Mouse (Mus musculus): Measurements from ENCODE around the gene Col5a2.
"Not testable (repeated sequence)": the region's sequence is repeated elsewhere in the genome, so short reads cannot be mapped to it uniquely, and the experiment has no call there.

Col5a2 gene

DNA sequence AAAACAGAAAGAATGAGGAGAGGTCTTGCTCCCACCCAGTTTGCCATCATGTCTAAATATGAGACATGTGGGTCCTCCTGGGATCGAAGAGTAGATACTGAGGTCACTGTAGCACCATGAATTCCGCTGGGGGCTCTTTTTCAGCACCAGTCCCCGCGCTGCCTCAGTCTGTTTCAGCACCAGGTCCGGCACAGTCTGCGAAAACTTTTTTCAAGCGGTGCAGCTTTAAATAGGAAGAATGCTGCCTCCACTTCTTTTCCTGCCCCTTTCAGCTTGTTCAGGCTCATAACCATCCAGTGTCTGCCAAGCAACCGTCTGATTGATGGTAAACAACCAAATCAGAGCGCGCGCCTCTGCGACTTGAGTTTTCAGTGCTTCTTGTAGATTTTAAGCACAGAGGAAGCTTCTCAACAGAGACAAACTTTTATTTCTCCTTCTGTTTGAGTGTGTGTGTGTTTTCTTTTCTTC, at the start of gene Col5a2:
Gene Col5a2, minus strand, starts transcription at position 418 of the 468 bp plus-strand sequence.
- DNase-seq (ENCODE audit: extremely low spot score, low read depth, low spot score), result no peak

DNA sequence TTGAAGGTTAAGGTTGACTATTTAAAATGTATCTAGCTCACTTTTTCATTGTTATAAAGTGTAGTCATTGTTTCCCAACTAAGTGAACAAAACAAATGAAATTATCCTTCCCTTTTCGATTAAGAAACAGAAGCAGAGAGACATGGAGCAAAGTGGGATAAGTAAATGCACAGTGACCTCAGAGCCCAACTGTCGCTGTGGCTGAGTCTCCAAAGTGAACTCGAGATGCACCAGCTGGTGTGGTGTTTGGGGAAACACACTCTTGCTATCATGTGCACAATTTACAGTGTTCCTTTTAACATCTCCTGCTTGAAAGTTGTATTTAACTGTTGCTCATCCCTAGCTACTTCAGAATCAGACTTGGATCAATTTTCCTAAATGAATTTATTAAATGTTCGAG, 47.4 kb upstream of the Col5a2 start:
- DNase-seq (ENCODE audit: extremely low spot score, low read depth, low spot score), result no peak

DNA sequence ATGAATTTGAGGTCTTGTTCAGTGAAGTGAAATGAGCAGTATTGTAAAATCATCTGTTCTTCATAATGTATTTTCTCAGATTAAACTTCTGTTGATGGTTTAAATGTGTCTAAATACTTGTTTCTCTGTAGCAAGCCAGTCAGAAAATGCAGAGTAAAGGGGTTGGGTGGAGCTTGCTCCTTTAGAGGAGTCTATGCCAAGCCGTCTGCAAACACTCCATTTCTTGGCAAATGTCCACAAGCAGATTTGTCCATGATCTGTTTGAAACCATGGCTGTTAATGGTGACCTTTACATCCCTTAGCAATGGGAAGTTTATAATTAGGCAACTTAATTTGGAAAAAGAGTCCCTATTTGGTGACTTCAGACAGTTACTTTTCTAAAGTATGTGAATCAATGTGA, 38.8 kb upstream of the Col5a2 start:
- DNase-seq (ENCODE audit: extremely low spot score, low read depth, low spot score), result no peak

DNA sequence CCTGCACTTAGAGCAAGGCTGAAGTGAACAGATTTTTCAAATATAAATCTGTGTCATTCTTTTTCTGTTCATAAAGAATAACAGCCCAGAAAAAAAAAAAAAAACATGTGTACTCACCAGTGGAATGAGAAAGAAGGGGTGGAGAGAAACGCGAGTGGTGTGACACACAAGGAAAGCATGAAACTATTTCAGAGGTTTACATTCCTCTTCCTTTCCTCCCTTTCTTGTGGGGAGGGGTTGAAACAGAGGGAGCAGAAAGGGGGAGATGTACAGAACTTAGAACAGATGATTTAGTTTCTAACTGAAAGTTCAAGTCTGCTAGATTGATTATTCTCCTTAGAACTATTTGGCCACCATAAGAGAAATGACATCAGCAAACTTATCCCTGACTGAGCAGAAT, 38.1 kb upstream of the Col5a2 start:
- DNase-seq (ENCODE audit: extremely low spot score, low read depth, low spot score), result no peak

DNA sequence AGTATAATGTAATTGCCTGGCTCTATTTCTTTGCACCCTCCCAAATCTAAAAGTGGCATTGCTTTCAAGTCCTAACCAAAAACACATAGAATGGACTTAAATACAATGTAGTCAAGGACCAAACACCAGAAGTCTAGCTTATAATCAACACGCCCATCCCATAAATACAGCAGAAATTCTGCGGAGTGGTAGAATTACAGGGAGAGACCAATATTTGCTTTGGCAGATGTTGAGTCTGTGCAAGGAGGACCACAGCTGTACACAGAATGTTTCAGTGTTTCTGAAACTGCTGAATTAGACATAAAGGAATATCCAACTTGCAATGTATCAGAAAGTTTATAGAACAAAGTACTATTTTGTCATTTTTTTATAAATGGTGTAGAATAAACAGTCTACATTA, 28.4 kb upstream of the Col5a2 start:
- no peak for DNase-seq (ENCODE audit: extremely low spot score, low read depth, low spot score)

DNA sequence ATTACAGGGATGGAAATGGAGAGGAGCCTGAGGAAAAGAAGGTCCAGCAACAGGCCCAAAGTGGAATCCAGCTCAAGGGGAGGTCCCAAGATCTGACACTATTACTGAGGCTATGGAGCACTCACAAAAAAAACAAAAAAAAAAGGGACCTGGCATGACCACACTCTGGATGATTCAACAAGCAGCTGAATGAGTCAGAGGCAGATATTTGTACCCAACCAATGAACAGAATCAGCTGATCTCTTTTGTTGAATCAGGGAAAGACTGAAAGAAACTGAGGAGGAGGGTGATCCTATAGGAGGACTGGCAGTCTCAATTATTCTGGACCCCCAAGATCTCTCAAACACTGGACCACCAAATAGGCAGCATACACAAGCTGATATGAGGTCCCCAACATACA, 24.4 kb upstream of the Col5a2 start:
- not testable (repeated sequence) for DNase-seq (ENCODE audit: extremely low spot score, low read depth, low spot score)

DNA sequence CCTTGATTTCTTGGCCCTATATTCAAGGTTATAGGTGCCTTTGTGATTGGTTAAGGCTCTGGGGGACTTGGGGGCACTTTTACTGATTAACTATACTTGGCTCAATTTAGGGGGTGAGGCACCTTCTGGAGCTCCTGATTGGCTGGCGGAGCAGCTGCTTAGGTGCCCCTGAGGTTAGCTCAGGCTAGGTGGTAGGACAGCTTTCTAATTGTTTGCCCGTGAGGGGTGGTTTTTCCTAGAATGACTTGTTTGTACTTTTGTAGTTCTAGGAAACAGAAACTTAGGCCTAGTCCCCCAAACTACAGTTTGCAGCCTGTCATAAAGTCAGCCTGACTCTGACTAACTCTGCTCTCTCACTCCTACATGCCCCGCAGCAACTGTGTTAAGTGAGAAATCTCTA, 20.5 kb upstream of the Col5a2 start:
- DNase-seq (ENCODE audit: extremely low spot score, low read depth, low spot score), result no peak

DNA sequence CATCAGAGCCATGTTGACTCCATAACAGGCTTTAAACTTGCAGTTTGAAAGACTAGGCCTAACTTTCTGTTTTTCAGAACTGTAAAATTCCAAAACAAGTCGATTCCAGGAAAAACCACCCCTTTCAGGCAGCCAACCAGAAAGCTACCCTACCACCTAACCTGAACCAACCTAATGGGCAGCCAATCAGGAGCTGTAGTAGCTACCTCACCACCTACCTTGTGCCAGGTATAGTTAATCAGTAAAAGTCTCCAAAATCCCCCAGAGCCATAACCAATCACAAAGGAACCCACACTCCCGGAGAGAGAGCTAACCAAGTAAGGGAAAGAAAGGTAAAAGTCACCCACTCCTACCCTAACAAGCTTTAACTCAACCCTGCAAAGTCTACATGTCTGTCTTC, 18.4 kb upstream of the Col5a2 start:
- DNase-seq (ENCODE audit: extremely low spot score, low read depth, low spot score), result no peak

DNA sequence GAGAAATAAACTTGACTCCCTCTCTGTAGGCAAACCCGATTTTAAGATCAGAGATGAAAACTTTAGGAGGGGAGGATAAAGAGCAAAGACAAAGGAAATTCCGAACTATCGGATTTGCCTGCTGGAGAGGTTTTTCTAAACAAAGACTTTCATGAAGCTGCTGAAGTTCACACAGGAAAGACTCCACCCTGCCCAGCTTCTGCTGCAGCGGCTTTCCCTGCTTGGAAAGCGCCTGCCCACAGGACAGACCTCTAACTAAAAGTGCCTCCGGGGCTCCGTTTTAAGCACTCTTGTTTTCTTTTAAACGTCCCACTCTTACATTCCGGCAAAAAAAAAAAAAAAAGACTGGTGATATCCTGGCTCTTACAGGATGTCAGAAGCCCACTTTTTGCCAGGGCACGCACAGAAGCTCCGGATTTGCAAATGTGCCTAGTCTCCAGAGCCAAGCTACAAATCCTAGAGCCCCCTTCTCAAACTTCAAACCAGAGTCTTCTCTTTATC, 791 bp downstream of the Col5a2 start:
- DNase-seq (ENCODE audit: extremely low spot score, low read depth, low spot score), result peak; percentile 57

DNA sequence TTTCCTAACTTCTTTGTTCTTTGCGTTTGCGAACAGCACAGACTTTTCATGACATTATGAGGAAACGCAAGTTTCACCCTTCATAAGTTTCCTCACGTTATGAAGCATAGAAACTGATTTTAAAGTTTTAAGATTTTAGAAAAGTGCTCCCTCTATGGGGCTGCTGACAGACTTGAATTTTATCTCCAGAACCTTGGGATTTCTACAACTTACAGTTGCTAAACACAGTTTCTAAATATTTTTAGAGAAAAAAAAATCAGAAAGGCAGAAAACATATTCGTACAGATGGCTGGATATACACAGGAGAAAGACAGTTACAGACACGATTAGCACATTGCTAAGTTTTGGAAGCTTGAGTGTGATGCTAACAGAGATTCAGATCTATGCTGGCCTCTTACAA, 1.6 kb downstream of the Col5a2 start:
- no peak for DNase-seq (ENCODE audit: extremely low spot score, low read depth, low spot score)

DNA sequence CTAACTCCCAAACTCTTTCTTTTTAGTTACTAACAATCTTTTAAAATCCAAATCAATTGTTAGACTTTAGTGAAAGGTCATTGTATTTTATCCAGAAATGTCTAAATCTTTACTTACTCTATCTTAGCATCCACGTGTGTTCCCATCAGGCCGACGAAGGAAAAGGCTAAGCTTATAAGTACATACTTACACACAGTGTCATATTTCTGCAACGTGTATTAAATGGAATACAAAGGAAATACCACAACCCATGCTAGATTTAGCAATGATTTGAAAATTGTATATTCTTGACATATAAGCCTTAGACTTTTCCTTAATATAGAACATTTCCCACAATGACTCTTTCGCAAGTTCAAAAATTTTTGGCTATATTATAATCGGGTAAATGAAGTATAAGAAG, 2.6 kb downstream of the Col5a2 start:
- DNase-seq (ENCODE audit: extremely low spot score, low read depth, low spot score), result no peak

DNA sequence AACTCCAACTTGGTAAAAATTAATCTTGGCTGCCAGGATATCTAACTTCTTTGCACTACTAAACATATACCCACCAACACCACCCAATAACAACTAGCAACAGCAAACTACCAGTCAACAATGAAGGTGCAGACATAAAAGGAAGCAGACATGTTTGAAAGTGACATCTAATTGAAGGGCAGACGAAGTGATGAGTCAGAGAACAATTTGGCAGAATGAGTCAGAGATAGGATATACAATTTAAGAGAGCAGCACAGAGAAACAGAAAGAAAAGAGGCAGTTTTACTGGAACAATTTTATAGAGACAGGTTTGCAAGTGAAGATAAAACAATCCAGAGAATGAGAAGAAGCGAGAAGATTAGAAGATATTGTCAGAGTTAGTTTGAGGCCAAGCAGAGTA, 8.1 kb downstream of the Col5a2 start:
- DNase-seq (ENCODE audit: extremely low spot score, low read depth, low spot score), result no peak

DNA sequence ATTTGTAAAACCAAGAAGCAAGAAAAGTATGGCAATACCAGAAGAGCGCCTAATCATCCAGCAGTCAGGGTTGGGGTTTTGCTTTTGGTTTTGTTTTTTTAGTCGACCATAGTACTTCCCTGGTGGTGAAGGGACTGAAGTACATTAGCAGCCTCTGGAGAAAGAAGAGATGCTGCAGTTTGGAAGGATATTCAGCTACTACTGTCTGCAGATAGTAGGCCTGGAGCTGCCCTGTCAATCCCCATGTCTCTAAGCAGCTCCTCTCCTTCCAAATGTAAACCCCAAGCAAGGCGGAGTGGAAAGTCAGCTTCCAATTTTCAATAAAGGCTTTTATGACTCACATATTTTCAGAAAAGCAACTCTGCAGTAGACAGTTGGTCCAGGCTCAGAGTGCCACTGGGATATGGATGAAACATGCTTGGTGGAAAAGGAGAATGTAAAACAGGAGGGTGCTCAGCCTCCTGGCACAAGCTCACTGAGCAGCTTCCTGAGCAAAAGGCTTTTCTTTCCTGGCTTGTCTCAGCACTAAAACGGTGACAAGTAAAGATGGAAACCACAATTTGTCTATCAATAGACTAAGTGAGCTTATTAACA, 10.9 kb downstream of the Col5a2 start:
- no peak for DNase-seq (ENCODE audit: extremely low spot score, low read depth, low spot score)

DNA sequence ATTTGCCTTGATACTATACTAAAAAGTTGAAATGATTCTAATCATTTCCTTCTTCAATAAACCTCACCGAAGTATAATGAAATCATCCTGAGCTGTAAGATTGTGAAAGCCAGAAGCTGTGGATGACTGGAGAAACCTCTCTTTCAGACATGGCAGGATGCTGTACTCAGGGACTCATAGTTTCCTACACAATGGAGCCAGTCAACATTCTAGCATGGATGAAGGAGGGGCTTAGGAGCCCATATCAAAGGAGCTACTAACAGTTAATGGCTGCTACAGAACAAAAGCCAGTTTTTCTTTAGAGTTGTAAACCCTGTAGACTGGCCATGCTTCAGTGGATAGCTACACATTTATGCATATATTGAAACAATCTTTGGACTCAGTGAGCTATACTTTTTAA, 12.6 kb downstream of the Col5a2 start:
- no peak for DNase-seq (ENCODE audit: extremely low spot score, low read depth, low spot score)

DNA sequence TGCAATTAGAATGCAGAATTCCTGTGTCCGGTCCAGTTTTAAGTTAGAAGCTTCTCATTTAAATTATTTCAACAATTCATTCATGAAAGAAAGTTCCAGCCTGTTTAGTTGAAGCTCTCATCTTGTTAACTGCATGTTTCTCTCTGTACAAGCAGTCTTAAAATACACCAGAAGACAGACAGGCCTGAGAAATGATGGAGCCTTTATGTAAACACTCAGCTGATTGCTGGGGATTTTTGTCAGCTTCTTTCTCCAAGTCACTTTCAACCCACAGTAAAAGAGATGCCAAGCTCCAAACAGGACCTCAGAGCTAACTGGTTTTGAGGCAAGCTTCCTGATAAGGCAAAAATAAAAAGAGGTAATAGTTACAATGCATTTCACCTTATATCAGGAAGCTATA, 14.8 kb downstream of the Col5a2 start:
- no peak for DNase-seq (ENCODE audit: extremely low spot score, low read depth, low spot score)

DNA sequence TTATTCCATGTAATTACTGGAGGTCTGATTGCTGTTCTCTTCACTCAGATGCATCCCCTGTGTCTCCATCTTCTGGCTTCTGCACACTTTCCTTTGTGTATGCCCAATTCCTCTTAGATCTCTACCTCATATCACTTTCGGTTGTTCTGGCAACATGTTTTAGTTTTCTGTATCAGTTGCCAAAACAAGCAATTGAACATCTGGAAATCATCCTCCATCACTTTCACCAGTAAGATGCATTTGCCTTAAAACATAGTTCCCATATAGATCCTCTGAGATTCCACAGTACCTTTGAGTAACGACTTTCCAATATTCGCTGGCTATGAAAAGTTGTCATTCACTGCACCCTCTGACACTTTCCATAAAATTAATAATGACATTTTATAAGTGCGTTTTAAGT, 20.1 kb downstream of the Col5a2 start:
- no peak for DNase-seq (ENCODE audit: extremely low spot score, low read depth, low spot score)

DNA sequence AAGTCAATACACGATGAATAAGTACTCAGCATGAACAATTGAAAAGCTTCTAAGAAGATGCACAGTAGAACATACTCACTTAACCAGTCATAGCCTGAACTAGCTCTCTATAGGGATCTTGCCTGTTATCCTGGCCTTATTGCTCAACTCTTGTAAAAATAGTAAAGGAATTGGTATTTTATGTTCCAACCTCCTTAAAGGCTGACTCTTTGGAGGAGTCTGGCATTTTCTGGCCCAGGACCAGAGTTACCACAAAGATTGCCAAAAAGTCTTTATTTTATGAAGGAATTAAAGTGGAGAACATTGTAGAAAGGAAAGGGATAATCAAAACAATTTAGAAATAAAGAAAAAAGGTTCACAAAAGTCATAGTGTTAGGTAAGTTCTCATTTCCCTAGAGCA, 21.2 kb downstream of the Col5a2 start:
- no peak for DNase-seq (ENCODE audit: extremely low spot score, low read depth, low spot score)

DNA sequence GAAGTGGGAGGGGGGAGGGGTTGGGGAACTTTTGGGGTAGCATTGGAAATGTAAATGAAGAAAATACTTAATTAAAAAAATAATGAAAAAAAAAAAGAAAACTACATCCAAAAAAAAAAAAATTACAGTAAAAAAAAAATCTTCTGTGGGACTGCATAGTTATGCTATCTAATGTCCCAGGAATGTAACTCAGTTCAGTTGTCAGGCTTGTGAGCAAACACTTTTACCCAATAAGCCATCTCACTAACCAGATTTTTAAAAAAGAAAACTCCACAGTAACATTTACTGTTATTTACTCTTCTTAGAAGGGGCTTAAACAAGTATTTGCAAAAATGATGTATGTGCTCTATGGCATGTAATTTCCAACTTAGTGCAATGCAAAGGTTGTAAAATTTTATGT, 24.0 kb downstream of the Col5a2 start:
- no peak for DNase-seq (ENCODE audit: extremely low spot score, low read depth, low spot score)

DNA sequence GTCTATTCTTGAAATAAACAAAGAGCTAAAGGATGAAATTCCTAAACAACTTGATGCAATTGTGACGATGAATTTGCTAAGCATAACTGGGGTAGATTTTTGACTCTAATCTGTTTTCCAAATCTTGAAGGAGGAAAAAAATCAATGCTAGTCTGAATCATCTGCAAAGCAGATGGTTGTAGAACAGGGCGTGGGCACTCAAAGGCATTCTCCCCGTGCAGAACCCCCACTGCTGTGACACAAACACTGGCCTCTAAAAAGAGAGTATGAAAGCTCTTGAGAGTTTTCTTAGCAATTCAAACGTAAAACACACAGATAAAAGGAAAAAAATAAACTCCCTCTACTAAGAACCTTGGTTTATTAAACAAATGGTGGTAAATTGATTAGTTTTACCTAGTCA, 30.3 kb downstream of the Col5a2 start:
- no peak for DNase-seq (ENCODE audit: extremely low spot score, low read depth, low spot score)

DNA sequence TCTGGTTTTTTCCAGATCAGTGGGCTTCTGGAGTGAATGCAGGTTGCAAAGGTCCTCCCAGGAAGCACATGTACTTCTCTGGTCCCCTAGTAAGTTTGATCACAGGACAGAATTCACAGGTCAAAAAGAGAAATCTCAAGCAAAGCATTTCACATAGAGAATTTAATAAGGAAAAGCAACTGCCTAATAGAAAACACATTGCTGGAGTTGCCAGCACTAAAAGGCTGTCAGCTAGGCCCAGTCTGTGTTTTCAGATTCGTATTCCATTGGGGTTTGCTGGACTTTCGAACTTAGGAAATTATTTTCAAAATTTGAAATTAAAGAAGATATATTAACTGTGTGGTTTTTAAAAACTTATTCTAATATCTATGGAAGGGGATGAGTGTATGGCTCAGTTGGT, 42.3 kb downstream of the Col5a2 start:
- peak; percentile 30 for DNase-seq (ENCODE audit: extremely low spot score, low read depth, low spot score)

DNA sequence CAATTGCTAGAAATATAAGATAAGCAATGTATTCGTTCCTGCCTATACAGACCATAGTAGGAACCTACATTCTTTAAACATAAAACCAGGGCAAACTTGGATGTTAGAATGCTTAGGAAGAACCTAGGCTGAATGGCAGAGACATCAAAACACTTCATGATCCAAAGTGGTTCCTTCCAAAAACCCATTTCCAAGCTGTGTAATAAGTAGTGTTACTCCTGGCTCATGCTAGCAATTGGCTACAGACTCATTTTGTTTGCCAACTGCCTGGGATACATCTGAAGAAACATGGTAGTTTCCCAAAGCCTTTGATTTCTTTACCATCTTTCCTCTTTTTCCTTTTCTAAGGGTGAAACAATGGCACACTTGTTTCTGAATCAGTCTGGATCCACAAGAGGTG, 47.3 kb downstream of the Col5a2 start:
- no peak for DNase-seq (ENCODE audit: extremely low spot score, low read depth, low spot score)

DNA sequence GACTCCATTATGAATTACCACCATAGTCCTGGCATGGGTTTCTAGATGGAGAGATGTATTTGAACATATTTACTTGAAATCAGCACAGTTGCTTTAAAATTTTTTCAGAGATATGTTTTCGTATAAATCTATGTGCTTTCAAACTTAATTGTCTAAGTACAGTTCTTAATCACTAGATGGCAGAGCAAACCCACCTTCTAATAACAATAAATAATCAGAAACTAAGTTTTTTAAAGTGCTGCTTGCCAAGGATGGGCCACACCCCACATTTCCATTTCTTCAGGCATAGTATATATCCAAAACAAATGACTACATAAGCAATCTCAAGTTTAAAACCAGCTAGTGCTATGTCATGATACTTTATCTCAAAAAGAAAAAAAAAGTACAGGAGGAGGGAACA, 54.2 kb downstream of the Col5a2 start:
- no peak for DNase-seq (ENCODE audit: extremely low spot score, low read depth, low spot score)

DNA sequence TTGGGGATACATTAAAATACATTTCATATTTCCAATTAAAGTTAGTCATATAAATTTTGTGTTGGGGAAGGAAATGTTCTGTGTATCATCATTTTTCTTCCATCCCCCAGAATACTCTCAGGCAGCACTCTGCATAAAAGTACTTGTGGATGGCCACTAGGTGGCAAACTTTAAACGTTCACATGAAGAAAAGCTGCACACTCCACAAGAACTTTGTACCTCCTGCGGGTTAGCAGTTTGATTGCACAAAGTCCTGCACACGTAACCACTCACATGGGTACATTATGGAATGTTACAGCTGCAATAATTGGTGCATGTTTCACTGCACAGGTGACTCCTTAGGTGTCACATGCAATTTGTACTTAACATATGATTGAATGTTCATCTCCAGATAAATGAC, 71.2 kb downstream of the Col5a2 start:
- DNase-seq (ENCODE audit: extremely low spot score, low read depth, low spot score), result peak; percentile 54
